Mouse (Mus musculus): ENCODE measurements around the gene Alox12. TPM values are rescaled to one million over a fixed set of nuclear protein-coding genes. Genes with fewer than 3 reads are reported as not detected.

Alox12 gene
- polyA plus RNA-seq, 1 experiment: not detected

DNA sequence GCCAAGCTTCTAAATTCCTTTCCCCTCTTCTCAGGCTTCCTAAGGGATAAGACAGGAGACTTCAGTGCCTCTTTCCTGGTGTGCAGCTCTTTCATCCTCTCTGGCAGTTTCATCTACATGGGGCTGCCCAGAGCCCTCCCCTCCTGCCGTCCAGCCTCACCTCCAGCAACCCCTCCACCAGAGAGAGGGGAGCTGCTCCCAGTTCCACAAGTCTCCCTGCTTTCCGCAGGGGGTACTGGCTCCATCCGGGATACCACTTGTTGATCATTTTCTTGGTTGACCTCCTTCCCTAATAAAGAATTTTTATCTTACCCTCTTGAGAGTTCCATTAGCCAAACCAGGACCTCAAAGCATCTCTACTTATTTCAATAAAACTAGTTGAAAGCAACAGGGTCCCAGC, 39.0 kb downstream of the Alox12 start:
- Histone ChIP-seq H3K4me1 (ENCODE audit: control insufficient read depth, insufficient read depth, low read length) (peaks cover 17% of the 10 kb centered on the region), H3K27ac (ENCODE audit: insufficient read depth, low read depth, low read length) (no peak overlapping the region), H3K4me3 (ENCODE audit: insufficient read depth, low read length) (no peak overlapping the region)
- TF ChIP-seq CTCF (IDR thresholded peaks at IDR 0.05; ENCODE audit: low read depth, low read length) (no peak), POLR2A (IDR thresholded peaks at IDR 0.05; ENCODE audit: borderline replicate concordance, low read depth, low read length) (no peak)

DNA sequence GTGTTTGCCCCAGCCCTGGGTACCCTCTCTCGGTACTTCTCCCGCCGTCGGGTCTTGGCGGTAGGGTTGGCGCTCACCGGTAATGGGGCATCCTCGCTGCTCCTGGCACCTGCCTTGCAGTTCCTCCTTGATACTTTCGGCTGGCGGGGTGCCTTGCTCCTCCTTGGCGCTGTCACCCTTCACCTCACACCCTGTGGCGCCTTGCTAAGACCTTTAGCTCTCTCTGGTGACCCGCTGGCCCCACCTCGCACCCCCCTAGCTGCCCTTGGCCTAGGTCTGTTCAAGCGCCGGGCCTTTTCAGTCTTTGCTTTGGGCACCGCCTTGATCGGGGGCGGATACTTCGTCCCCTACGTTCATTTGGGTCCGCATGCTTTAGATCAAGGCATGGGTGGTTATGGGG, 39.9 kb downstream of the Alox12 start:
- TF ChIP-seq CTCF (IDR thresholded peaks at IDR 0.05; ENCODE audit: low read depth, low read length) (no peak), POLR2A (IDR thresholded peaks at IDR 0.05; ENCODE audit: borderline replicate concordance, low read depth, low read length) (no peak)
- Histone ChIP-seq H3K27ac (ENCODE audit: insufficient read depth, low read depth, low read length) (no peak overlapping the region), H3K4me3 (ENCODE audit: insufficient read depth, low read length) (no peak overlapping the region), H3K4me1 (ENCODE audit: control insufficient read depth, insufficient read depth, low read length) (peaks cover 17% of the 10 kb centered on the region)

DNA sequence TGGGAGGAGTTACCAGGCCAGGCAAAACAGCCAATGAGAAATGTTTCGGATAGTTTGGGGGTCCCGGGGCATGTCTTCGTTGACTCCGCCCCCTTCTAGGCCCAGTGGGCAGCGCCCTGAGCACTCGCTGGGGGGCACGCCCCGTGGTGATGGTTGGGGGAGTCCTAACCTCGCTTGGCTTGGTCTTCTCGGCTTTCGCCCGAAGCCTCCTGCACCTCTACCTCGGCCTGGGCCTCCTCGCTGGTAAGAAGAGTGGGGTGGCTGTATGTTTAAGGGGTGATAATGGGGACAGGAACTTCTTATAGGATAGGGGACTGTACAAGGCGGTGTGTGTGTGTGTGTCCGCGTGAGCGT, 40.3 kb downstream of the Alox12 start:
- peaks cover 17% of the 10 kb centered on the region for H3K4me1 ChIP-seq (ENCODE audit: control insufficient read depth, insufficient read depth, low read length)

DNA sequence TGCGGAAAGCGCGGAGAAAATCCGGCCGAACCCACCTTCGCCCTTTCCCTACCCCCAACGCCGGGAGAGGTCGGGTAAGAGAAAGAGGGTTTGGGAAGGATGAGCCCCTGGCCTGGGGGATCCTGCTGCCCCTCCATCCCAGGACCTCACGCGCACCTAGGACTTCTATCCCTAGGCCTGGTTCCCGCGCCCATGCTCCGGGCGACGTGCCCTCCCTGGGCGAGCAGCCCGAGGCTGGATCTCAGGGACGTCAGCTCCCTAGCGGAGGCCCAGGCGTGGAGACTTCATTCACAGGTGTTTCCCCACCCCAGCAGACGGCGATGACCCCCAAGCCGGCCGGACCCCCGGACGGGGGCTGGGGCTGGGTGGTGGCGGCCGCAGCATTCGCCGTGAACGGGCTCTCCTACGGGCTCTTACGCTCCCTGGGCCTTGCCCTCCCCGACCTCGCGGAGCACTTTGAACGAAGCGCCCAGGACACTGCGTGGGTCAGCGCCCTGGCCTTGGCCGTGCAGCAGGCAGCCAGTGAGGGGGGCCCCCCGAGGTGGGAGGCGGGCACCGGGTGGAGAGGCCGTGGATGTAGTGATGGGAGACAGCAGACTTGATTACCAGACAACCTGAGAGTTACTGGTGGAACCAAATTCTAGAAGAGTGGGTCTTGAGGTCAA, 40.8 kb downstream of the Alox12 start:
- Histone ChIP-seq H3K4me3 (ENCODE audit: insufficient read depth, low read length) (peak overlapping the region; percentile 32), H3K4me1 (ENCODE audit: control insufficient read depth, insufficient read depth, low read length) (peaks cover 14% of the 10 kb centered on the region)

More for the DNA sequence above, 40.3 kb downstream of the Alox12 start:
- TF ChIP-seq CTCF (IDR thresholded peaks at IDR 0.05; ENCODE audit: low read depth, low read length): no peak
- no peak for TF ChIP-seq POLR2A (IDR thresholded peaks at IDR 0.05; ENCODE audit: borderline replicate concordance, low read depth, low read length)
- H3K4me3 ChIP-seq (ENCODE audit: insufficient read depth, low read length): no peak overlapping the region
- no peak overlapping the region for H3K27ac ChIP-seq (ENCODE audit: insufficient read depth, low read depth, low read length)

DNA sequence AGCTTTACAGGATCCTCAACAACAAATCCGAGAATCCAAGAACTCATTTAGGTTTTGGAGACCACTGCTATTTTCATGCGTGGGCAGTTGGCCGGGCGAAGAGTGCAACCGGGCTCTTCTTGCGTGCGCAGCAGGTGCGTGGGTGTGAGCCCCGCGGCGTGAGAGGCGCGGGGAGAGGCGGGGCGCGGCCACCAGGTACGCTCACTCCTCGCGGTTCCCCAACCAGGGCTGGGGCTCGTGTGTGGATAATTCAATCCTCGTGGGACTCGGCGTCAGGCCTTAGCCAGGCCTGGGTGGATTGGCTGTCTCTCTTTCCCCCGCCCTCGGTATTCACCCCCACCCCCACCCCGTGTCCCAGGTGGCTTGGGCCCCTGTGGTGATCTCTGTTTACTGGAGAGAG, 41.4 kb downstream of the Alox12 start:
- no peak overlapping the region for H3K27ac ChIP-seq (ENCODE audit: insufficient read depth, low read depth, low read length)
- 0 out of 2 replicates have a peak overlapping the region, but pooled peaks have one; percentile 18 for H3K4me3 ChIP-seq (ENCODE audit: insufficient read depth, low read length)
- peaks cover 9% of the 10 kb centered on the region; the same call in 1 of the 2 replicates for H3K4me1 ChIP-seq (ENCODE audit: control insufficient read depth, insufficient read depth, low read length)
- TF ChIP-seq CTCF (IDR thresholded peaks at IDR 0.05; ENCODE audit: low read depth, low read length) (no peak), POLR2A (IDR thresholded peaks at IDR 0.05; ENCODE audit: borderline replicate concordance, low read depth, low read length) (no peak)

More for the DNA sequence above, 40.8 kb downstream of the Alox12 start:
- no peak overlapping the region for H3K27ac ChIP-seq (ENCODE audit: insufficient read depth, low read depth, low read length)
- TF ChIP-seq CTCF (IDR thresholded peaks at IDR 0.05; ENCODE audit: low read depth, low read length): no peak
- TF ChIP-seq POLR2A (IDR thresholded peaks at IDR 0.05; ENCODE audit: borderline replicate concordance, low read depth, low read length): no peak

DNA sequence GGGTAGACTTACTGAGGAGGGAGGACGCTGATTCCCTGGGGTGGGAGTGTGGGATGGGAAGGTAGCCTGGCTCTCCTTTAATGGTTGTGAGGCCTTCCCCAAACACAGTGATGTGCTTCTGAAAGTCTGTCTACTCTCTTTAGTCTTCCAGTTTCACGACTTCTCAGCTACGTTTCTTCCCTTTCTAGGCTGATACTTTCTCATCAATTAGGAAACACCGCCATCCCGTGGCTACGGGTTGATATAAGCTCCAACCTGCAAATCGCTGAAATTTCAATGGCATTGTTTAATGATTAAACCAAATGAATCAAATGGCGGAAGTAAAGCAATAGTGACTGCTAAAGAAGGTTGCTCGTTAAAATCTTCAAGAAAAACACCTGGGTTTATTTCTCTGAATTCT, 42.3 kb downstream of the Alox12 start:
- TF ChIP-seq POLR2A (IDR thresholded peaks at IDR 0.05; ENCODE audit: borderline replicate concordance, low read depth, low read length) (no peak), CTCF (IDR thresholded peaks at IDR 0.05; ENCODE audit: low read depth, low read length) (no peak)
- H3K4me3 ChIP-seq (ENCODE audit: insufficient read depth, low read length): no peak overlapping the region
- peaks cover 5% of the 10 kb centered on the region; the same call in 1 of the 2 replicates for H3K4me1 ChIP-seq (ENCODE audit: control insufficient read depth, insufficient read depth, low read length)
- no peak overlapping the region for H3K27ac ChIP-seq (ENCODE audit: insufficient read depth, low read depth, low read length)

DNA sequence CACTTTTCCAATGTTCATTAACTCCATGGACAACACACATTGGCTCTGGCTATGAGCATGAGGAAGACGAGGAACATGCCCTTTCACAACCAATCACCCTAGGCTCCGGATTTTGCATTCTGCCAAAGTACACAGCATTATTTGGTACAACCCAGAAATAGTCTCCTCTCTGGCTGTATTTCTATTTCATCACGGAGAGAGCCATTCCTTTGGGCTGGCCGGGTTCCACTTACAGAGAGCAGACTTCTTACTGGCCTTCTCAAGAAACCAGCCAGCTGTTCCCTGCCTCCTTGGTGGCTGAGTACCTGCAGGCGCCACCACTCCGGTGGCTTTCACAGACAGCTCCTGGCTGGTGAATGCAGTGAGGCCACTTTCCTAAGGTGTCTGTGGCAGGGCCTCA, 42.7 kb downstream of the Alox12 start, which contains the start of gene Slc16a11:
TSS of gene Slc16a11 (plus strand) at position 330 of the 400 bp plus-strand sequence.
- H3K4me1 ChIP-seq (ENCODE audit: control insufficient read depth, insufficient read depth, low read length): peaks cover 5% of the 10 kb centered on the region; the same call in 1 of the 2 replicates
- TF ChIP-seq POLR2A (IDR thresholded peaks at IDR 0.05; ENCODE audit: borderline replicate concordance, low read depth, low read length) (no peak), CTCF (IDR thresholded peaks at IDR 0.05; ENCODE audit: low read depth, low read length) (no peak)
- no peak within 1 kb of the TSS for H3K4me3 ChIP-seq (ENCODE audit: insufficient read depth, low read length)
- H3K27ac ChIP-seq (ENCODE audit: insufficient read depth, low read depth, low read length): no peak within 1 kb of the TSS

DNA sequence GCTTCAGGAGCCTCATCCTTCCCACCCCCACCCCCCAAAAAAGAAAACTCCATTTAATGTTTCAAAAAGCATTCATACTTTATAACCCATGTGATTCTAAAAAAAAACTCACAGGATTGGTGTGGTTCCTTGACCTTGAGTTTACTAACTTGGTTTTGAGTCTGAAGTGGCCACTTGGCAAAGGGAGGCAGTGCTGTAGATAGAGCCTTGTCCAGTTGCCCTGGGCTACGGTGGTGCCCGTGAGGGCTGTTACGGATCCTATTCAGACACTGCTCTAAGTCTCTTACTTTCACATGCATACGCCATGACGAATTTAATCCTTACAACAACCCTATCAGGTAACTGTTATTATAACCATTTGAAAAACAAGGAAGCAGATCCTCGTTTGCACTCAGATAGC, 43.2 kb downstream of the Alox12 start:
- Histone ChIP-seq H3K4me3 (ENCODE audit: insufficient read depth, low read length) (no peak overlapping the region), H3K4me1 (ENCODE audit: control insufficient read depth, insufficient read depth, low read length) (peaks cover 9% of the 10 kb centered on the region; the same call in 1 of the 2 replicates), H3K27ac (ENCODE audit: insufficient read depth, low read depth, low read length) (no peak overlapping the region)
- TF ChIP-seq POLR2A (IDR thresholded peaks at IDR 0.05; ENCODE audit: borderline replicate concordance, low read depth, low read length) (no peak), CTCF (IDR thresholded peaks at IDR 0.05; ENCODE audit: low read depth, low read length) (no peak)

DNA sequence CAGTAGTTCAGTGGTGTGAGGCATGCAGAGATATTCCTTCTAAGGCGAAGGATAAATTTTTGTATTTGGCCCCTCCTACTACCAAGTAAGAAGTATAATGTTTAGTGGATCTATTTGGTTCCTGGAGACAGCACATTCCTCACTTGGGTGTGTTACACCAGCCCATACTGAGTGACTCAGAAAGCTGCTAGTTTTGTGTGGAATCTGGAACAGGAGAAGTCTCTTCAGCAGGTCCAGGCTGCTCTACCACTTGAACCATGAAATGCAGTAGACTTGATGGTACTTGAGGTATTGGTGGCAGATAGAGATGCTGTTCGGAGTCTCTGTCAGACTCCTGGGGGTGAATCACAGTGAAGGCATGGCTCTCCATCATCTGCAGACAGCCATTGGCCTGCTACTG, 44.5 kb downstream of the Alox12 start:
- TF ChIP-seq CTCF (IDR thresholded peaks at IDR 0.05; ENCODE audit: low read depth, low read length) (no peak), POLR2A (IDR thresholded peaks at IDR 0.05; ENCODE audit: borderline replicate concordance, low read depth, low read length) (no peak)
- no peak overlapping the region for H3K4me3 ChIP-seq (ENCODE audit: insufficient read depth, low read length)

DNA sequence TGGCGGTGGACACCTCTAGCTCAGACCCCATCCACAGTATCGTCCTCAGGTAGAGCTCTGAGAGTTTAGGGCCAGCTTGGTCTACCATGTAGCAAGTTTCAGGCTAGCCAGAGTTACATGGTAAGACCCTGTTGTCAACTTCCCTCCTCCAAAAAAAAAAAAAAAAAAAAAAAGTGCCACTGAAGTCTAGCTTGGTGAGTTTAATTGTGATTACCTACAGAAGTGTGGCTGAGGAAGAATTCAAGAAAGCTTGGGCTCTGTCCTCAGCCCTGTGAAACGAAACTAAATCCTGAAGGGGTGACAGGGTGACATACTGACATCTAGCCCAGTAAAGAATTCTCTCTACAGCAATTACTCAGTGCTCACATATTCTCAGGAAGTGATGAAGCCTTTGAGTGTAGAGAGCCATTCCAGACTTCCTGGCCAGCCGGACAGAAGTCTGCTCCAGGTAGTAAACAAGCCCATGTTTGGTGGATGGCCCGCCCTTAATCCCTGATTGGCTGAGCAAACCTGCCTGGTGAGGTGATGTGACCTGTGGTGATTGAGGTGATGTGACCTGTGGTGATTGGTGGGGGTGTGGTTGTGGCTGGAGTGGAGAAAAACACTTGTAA, 46.3 kb downstream of the Alox12 start:
- H3K4me3 ChIP-seq (ENCODE audit: insufficient read depth, low read length): no peak overlapping the region
- TF ChIP-seq POLR2A (IDR thresholded peaks at IDR 0.05; ENCODE audit: borderline replicate concordance, low read depth, low read length) (no peak), CTCF (IDR thresholded peaks at IDR 0.05; ENCODE audit: low read depth, low read length) (no peak)
- peaks cover 13% of the 10 kb centered on the region; the same call in 1 of the 2 replicates for H3K4me1 ChIP-seq (ENCODE audit: control insufficient read depth, insufficient read depth, low read length)
- no peak overlapping the region for H3K27ac ChIP-seq (ENCODE audit: insufficient read depth, low read depth, low read length)

More for the DNA sequence above, 44.5 kb downstream of the Alox12 start:
- Histone ChIP-seq H3K4me1 (ENCODE audit: control insufficient read depth, insufficient read depth, low read length) (peaks cover 13% of the 10 kb centered on the region; the same call in 1 of the 2 replicates), H3K27ac (ENCODE audit: insufficient read depth, low read depth, low read length) (no peak overlapping the region)

Measured in bone marrow macrophage, adult 2 months (primary cell).